Mouse (Mus musculus) liver, embryonic 11.5 days (tissue): ENCODE data around the gene Rasl11b. TPM values are rescaled to one million over a fixed set of nuclear protein-coding genes. Genes with fewer than 3 reads are reported as not detected.

ENCODE experiments used
- ATAC-seq: fragments of 200-750 bp; cut with Nextera tagmentation; replicated peaks from 2 replicates; pipeline ENCODE4 v1.8.0; 2017; ENCODE audit warnings: moderate number of reproducible peaks, mild to moderate bottlenecking, moderate TSS enrichment, moderate library complexity; ENCODE audit not compliant: low FRiP score
- DNase-seq: peaks from one replicate; pipeline ENCODE4 v3.0.0-alpha.2; 2017; ENCODE audit warnings: low spot score
- H3K27ac ChIP-seq: fragments of 300-500 bp; sonication (generic); 2 replicates; pipeline ENCODE4 v1.5.1; 2014; ENCODE audit warnings: mild to moderate bottlenecking, low read depth, low read length, control low read depth
- H3K27me3 ChIP-seq: fragments of 300-500 bp; sonication (generic); replicated peaks from 2 replicates; pipeline ENCODE4 v1.6.1; 2014; ENCODE audit warnings: low read length, mixed read lengths; ENCODE audit not compliant: control insufficient read depth, insufficient read depth
- H3K36me3 ChIP-seq: fragments of 300-500 bp; sonication (generic); 2 replicates; pipeline ENCODE4 v1.6.1; 2014; ENCODE audit warnings: mild to moderate bottlenecking, low read length, moderate library complexity, mixed read lengths; ENCODE audit not compliant: control insufficient read depth, insufficient read depth
- H3K4me1 ChIP-seq: fragments of 300-500 bp; sonication (generic); replicated peaks from 2 replicates; pipeline ENCODE4 v1.6.1; 2014; ENCODE audit warnings: low read length, mixed read lengths; ENCODE audit not compliant: control insufficient read depth, insufficient read depth
- H3K4me2 ChIP-seq: fragments of 300-500 bp; sonication (generic); 2 replicates; pipeline ENCODE4 v1.6.1; 2014; ENCODE audit warnings: mild to moderate bottlenecking, control low read depth, moderate library complexity
- H3K4me3 ChIP-seq: fragments of 300-500 bp; sonication (generic); 2 replicates; pipeline ENCODE4 v1.5.1; 2014; ENCODE audit warnings: low read depth, low read length, control low read depth
- H3K9ac ChIP-seq: fragments of 300-500 bp; sonication (generic); 2 replicates; pipeline ENCODE4 v1.6.1; 2014; ENCODE audit warnings: low read depth, low read length, control low read depth
- H3K9me3 ChIP-seq: fragments of 300-500 bp; sonication (generic); 2 replicates; pipeline ENCODE4 v1.6.1; 2016; ENCODE audit warnings: low read length, inconsistent platforms, mixed read lengths; ENCODE audit not compliant: control insufficient read depth
- WGBS: fragments of 180-500 bp; shearing (Covaris S2); extraction: QIAGEN DNeasy Blood & Tissue Kit; methylation state at CpG from one replicate; pipeline ENCODE4 v1.1.7; 2014; 5-methylcytosine and 5-hydroxymethylcytosine counted together
- polyA plus RNA-seq: library from polyadenylated mRNA; unstranded; fragments of >200 nt; fragmentation: Nextera tagmentation; extraction: Ambion mirVana; gene quantifications from 2 replicates; pipeline ENCODE4 v1.2.1, GENCODE M21; 2014

The Rasl11b gene
- polyA plus RNA-seq, 1 experiment from 2014 or later, result 14.7 TPM

GRCm38 (mm10) chr5:74175526-74176270, 19.4 kb upstream of the Rasl11b start:
- 56% methylated on average over 14 of the region's 14 CpGs for WGBS
- ATAC-seq, result no peak
- peaks cover 11% of the 10 kb centered on the region for H3K4me1 ChIP-seq

GRCm38 (mm10) chr5:74180216-74180615, 14.9 kb upstream of the Rasl11b start:
- 62% methylated on average over 10 of the region's 10 CpGs for WGBS
- H3K4me3 ChIP-seq, result no peak overlapping the region
- no peak overlapping the region for H3K4me2 ChIP-seq
- no peak for DNase-seq
- no peak overlapping the region for H3K27ac ChIP-seq
- no peaks in the 10 kb centered on the region for H3K27me3 ChIP-seq
- H3K9me3 ChIP-seq, result no peaks in the 10 kb centered on the region
- H3K9ac ChIP-seq, result no peak overlapping the region
- H3K4me1 ChIP-seq, result peaks cover 2% of the 10 kb centered on the region; the same call in 1 of the 2 replicates
- no peak for ATAC-seq
- H3K36me3 ChIP-seq, result no peaks in the 10 kb centered on the region

More at GRCm38 (mm10) chr5:74175526-74176270, 19.4 kb upstream of the Rasl11b start:
- no peak for DNase-seq
- Histone ChIP-seq H3K9me3 (no peaks in the 10 kb centered on the region), H3K27ac (0 out of 2 replicates have a peak overlapping the region, but pooled peaks have one; percentile 8), H3K36me3 (no peaks in the 10 kb centered on the region), H3K4me3 (no peak overlapping the region), H3K27me3 (no peaks in the 10 kb centered on the region), H3K9ac (no peak overlapping the region), H3K4me2 (no peak overlapping the region)

DNA sequence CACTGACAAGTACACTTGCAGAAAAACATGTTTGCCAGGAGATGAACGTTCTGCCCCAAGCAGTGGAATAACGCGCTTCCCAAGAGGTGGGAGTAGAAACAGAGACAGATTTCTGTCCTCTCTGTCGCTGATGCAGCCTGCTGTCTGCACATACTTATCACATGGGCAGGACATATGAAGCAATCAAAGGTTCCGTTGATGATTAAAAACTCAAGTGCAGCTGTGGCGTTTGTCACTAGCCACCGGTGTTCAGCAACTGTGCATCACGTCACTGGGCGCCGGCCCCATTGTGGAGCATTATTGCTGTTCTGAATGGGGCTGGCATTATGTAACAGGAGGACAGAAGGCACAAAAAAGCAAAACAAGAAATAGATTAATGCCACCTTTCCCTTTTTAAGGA, 12.0 kb upstream of the Rasl11b start:
- no peak for DNase-seq
- Histone ChIP-seq H3K4me3 (no peak overlapping the region), H3K27me3 (no peaks in the 10 kb centered on the region), H3K27ac (no peak overlapping the region), H3K36me3 (no peaks in the 10 kb centered on the region), H3K9me3 (no peaks in the 10 kb centered on the region), H3K9ac (no peak overlapping the region), H3K4me2 (no peak overlapping the region), H3K4me1 (no peaks in the 10 kb centered on the region)
- ATAC-seq, result no peak
- 73% methylated on average over 10 of the region's 10 CpGs for WGBS

- DNase-seq (no peak), ATAC-seq (no peak)
Measured at GRCm38 (mm10) chr5:74184607-74185006, 10.5 kb upstream of the Rasl11b start.

DNA sequence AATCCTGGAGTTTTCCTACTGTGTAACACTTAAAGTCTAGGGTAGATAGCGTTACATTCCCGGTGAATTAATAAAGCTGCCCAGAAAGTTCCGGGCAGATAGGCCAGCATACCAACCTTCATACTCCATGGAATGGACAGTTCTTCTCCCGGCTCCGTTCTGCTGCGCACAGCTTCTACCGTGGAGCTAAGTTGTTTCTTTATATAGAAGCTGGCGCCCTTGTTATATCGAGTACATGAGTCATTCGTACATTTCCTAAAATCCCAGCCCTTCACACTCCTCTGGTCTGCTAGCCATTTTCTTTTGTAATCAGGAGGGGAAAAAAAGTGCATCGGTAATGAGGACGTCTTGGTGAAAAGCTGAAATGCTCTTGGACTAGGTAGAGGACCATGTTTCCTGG, 7.0 kb upstream of the Rasl11b start:
- WGBS, result 84% methylated on average over 12 of the region's 12 CpGs
- Histone ChIP-seq H3K4me1 (no peaks in the 10 kb centered on the region), H3K4me2 (no peak overlapping the region), H3K9ac (no peak overlapping the region), H3K36me3 (no peaks in the 10 kb centered on the region), H3K27me3 (peaks cover 4% of the 10 kb centered on the region; the same call in 1 of the 2 replicates), H3K9me3 (no peaks in the 10 kb centered on the region), H3K27ac (no peak overlapping the region), H3K4me3 (no peak overlapping the region)
- ATAC-seq, result no peak
- DNase-seq, result no peak

More at GRCm38 (mm10) chr5:74184607-74185006, 10.5 kb upstream of the Rasl11b start:
- Histone ChIP-seq H3K27ac (no peak overlapping the region), H3K36me3 (no peaks in the 10 kb centered on the region), H3K9ac (no peak overlapping the region), H3K4me3 (no peak overlapping the region), H3K4me2 (no peak overlapping the region), H3K9me3 (no peaks in the 10 kb centered on the region), H3K4me1 (no peaks in the 10 kb centered on the region), H3K27me3 (no peaks in the 10 kb centered on the region)
- WGBS, result 60% methylated on average over 9 of the region's 9 CpGs

GRCm38 (mm10) chr5:74188886-74189285, 6.2 kb upstream of the Rasl11b start:
- H3K9me3 ChIP-seq, result no peaks in the 10 kb centered on the region
- no peak for DNase-seq
- H3K27me3 ChIP-seq, result peaks cover 4% of the 10 kb centered on the region; the same call in 1 of the 2 replicates
- H3K4me2 ChIP-seq, result no peak overlapping the region
- no peak overlapping the region for H3K9ac ChIP-seq
- 79% methylated on average over 8 of the region's 8 CpGs for WGBS
- H3K4me3 ChIP-seq, result no peak overlapping the region
- ATAC-seq, result no peak
- peaks cover 2% of the 10 kb centered on the region; the same call in 1 of the 2 replicates for H3K4me1 ChIP-seq
- H3K27ac ChIP-seq, result no peak overlapping the region
- H3K36me3 ChIP-seq, result no peaks in the 10 kb centered on the region

- WGBS, result 65% methylated on average over 9 of the region's 9 CpGs
- Histone ChIP-seq H3K4me1 (peaks cover 8% of the 10 kb centered on the region), H3K27ac (no peak overlapping the region), H3K36me3 (no peaks in the 10 kb centered on the region), H3K4me3 (no peak overlapping the region), H3K27me3 (peaks cover 4% of the 10 kb centered on the region; the same call in 1 of the 2 replicates), H3K4me2 (no peak overlapping the region), H3K9me3 (no peaks in the 10 kb centered on the region), H3K9ac (no peak overlapping the region)
- ATAC-seq (no peak), DNase-seq (no peak)
Measured at GRCm38 (mm10) chr5:74189484-74190160, 5.5 kb upstream of the Rasl11b start.

DNA sequence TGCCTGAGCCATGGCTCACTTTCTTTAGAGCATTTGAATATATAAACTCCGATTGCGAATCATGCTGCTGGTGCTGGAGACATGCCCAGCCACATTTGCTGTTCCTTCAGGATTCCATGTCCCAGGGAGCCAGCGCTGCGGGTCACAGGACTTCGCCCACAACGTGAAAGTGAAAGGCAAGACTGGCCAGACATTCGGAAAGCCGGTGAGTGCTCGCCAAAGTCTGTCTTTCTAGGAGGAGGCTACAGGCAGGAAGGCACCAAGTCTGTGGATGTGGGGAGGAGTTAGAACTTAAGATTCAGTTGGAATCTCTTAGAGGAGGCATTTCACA, 5.0 kb upstream of the Rasl11b start:
- Histone ChIP-seq H3K36me3 (no peaks in the 10 kb centered on the region), H3K9me3 (no peaks in the 10 kb centered on the region), H3K27me3 (peaks cover 4% of the 10 kb centered on the region; the same call in 1 of the 2 replicates), H3K4me1 (peaks cover 10% of the 10 kb centered on the region), H3K4me3 (no peak overlapping the region), H3K27ac (no peak overlapping the region), H3K4me2 (no peak overlapping the region), H3K9ac (no peak overlapping the region)
- DNase-seq, result no peak
- no peak for ATAC-seq
- 60% methylated on average over 9 of the region's 9 CpGs for WGBS
